Mouse (Mus musculus) CD4-positive, CD25-positive, alpha-beta regulatory T cell (primary cell): ENCODE results near the gene Rhob. TPM values are rescaled to one million over a fixed set of nuclear protein-coding genes. Genes with fewer than 3 reads are reported as not detected.

Source experiments
- polyA plus RNA-seq: library from polyadenylated mRNA; unstranded; fragments of 100-300 nt; shearing (Covaris generic); gene quantifications from one replicate; pipeline ENCODE4 v1.2.1, GENCODE M21; 2017

Gene Rhob
- 6.3 TPM for polyA plus RNA-seq

DNA sequence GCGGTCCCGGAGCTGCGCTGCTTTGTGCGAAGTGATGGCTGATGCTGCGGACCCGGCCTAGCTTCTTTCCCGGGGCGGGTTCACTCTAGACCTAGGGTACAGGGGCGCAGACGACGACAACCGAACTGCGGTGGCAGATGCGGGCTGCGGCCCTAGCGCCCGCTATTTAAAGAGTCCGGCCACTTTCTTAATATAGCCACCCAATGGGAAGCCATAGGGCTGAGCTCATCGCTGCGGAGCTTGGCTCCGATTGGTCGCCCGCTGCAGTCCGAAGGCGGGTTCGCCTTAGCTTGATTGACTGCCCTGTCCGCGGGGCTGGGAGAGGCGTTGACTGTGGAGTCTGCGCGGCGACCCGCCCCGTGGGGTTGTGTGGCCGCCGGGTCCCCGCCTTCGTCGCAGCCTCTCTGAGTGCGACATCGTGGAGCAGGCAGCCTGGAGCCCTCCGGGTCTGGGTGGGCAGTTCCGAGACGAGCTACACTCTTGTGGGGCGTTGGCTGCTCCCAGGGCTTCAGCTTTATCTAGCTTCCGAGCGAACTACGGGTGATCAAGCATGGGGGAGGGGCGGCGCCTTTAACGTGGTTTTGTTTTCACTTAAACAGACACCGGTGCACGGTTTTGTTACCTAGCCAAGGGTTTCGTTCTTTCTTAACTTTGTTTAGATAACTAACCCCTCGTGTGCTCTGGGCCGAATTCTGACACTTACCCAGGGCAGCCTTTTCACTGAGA lies at the start of gene Rhob:
Rhob (minus strand) TSS at position 139 of the 726 bp plus-strand sequence.

Other genes with a start within 250 kb of the Rhob start
- gene Gdf7, start 198.1 kb downstream of the Rhob start, polyA plus RNA-seq = not detected
- 8.3 TPM for gene Hs1bp3, start 186.6 kb downstream of the Rhob start, polyA plus RNA-seq
- not detected for gene Slc7a15, start 99.1 kb upstream of the Rhob start, polyA plus RNA-seq
- gene Pum2, start 174.1 kb upstream of the Rhob start, polyA plus RNA-seq = 12.6 TPM